Mouse (Mus musculus): ENCODE data around the gene Hist1h2ah.

GRCm38 (mm10) chr13:22007121-22007510, 28.3 kb downstream of the Hist1h2ah start:
- TF ChIP-seq CTCF (conservative IDR thresholded peaks at IDR 0.05; ENCODE audit: insufficient read depth, insufficient read length, low read depth, low read length) (no peak), POLR2A (IDR thresholded peaks at IDR 0.05; ENCODE audit: low read depth, low read length) (no peak)

All from kidney, adult 2 months (tissue).